Mouse (Mus musculus) thymus, postnatal 10 days (tissue): ENCODE results near the gene Hps1.
A peak's percentile ranks its signal among the peaks of the same experiment; 100 is the strongest.

Experiments used
- DNase-seq, 2 experiments: peaks; one replicate each; pipeline ENCODE4 v3.0.0; 2021; ENCODE audit warnings: low spot score in 2 of 2

The Hps1 gene

GRCm38 (mm10) chr19:42755148-42755870, 24.5 kb downstream of the Hps1 start:
- DNase-seq, result no peak

DNA sequence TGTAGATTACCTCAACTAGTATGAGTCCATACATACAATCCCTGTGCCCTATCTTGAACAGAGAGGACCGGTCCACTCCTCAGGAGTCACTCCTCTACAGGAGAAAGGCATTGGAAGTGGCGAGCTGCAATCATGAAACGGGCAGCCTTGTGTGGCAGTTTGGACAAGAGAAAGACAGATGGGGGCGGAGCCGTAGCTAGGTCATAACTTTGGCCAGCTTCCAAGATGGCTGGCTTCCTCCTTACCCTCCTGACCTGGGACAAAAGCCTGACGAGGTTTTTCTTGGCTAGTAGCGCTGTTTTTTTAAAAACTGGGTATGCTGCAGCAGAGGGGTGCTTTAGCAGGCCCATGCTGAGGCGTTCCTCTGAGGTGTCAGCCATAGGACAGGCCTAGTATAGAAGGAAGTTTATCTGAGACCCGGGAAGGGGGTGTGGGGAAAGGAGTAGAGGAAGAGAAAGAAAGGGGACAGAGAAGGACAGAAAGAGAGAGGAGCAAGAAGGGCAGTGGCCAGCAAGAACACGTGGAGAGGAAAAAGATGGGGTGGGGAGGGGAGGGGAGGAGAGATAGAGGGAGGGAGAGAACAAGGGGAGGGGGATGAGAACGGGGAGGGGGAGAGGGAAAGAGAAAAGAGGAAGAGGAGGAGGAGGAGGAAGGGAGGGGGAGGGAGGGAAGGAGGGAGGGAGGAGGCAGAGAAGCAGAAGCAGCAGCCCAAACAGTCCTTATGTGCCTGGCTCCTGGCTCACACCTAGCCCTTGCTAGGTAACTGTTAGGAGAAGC, 26.4 kb downstream of the Hps1 start:
- no peak for DNase-seq

- no peak for DNase-seq
Observed at GRCm38 (mm10) chr19:42752363-42752931, 27.3 kb downstream of the Hps1 start, which contains the start of gene Pyroxd2. Gene Pyroxd2, minus strand, starts transcription at chr19:42752775.

GRCm38 (mm10) chr19:42750196-42750595, 29.6 kb downstream of the Hps1 start:
- no peak for DNase-seq

DNA sequence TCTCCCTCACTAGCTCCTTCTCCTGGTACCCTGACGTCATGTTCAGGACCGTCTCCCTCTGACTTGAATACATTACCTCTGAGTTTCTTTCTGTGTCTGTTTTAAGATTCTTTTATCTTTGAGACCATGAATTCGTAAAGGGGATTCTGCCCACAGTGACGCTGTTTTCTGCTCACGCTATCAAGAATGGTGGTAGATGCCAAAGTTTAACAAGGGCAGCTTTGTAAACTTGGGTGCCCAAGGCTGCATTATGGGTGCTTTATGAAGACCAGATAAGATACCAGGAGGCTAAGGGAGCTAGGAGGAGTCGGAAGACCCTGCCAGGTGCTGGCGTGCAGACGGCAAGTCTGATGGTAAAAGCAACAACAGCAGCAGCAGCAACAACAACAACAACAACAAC, 33.1 kb downstream of the Hps1 start:
- no peak for DNase-seq

GRCm38 (mm10) chr19:42745869-42746224, 33.9 kb downstream of the Hps1 start:
- no peak for DNase-seq

DNA sequence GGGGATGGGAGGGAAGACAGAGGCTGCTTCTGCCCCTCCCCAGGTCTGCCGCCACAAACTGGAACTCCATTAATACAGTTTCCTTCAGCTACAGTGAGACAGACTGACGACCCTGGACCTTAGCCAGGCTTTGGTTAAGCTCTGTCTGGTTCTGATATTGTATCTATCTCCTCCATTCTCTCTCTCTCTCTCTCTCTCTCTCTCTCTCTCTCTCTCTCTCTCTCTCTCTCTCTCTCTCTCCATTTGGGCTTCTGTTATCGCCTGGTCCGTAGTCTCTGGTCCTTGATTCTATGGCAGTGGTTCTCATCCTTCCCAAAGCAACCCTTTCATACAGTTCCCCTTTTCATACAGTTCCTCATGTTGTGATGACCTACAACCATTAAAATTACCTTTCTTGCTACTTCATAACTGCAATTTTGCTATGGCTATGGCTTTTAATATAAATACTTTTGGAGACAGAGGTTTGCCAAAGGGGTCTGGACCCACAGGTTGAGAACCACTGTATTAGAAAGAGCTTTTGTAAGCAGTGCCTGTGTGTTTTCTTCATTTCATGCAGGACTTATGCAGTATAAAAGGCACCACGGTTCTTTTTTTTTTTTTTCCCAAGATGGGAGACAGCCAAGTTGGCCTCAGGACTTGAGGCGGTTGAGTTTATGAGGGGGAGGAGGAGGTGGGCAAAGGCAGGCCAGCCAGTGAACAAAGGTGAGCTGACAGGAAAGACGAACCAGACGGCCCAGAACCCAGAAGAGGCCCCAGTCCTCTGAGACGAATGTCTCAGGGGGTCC, 34.5 kb downstream of the Hps1 start:
- no peak for DNase-seq

GRCm38 (mm10) chr19:42744162-42744586, 35.6 kb downstream of the Hps1 start:
- DNase-seq, result no peak

GRCm38 (mm10) chr19:42743261-42743660, 36.5 kb downstream of the Hps1 start:
- no peak for DNase-seq

DNA sequence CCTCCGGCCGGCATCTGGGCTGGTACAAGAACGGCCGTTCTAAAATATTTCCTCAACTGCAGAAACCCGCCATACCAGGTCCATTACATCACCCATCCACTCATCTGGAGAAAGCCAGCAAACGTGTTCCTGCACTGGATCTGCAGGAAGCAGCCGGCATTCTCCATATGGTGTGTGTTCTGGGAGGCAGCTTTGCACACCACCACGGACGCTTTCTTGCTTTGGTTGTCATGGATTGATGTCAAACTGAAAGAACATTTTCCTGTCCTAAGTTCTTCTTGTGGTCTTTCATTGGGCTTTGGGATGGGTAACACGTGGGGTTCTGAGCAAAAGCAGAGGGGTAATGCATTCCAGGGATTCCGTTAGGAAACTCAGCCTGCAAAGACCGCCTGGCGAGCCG, 37.9 kb downstream of the Hps1 start:
- DNase-seq, result no peak

DNA sequence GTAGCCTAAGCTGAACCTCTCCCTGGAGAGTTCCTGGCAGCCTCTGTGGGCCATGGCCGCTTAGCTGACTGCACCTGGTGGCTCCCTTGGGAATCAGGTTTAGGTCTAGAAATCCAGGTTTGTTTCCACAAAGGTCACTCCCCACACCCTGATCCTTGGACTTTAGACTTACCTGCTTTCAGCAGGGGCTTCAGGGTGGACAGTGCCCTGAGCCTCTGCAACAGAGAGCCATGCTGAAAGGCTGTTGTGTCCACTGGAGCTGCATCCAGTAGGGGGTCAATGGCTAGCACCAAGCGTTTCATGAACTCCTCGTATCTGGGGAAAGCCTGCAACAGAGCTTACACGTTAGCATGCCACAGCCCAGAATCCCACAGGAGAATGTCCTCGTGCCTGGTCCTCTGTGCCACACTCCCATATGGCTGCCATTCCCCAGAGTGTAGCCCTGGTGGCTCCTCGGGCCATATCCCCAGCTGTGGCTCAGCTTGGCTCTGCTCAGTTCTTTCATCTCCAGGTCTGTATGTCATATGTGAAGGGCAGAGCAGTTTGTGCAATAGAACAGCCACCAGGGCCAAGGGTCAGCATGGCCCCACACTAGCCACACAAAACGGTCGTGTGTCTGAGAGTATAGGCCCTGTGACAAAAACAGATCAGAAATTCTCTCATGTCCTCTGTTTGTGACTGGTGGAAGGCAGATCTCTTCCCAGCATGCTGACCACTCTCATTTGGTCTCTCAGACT, 39.4 kb downstream of the Hps1 start:
- DNase-seq, result no peak

DNA sequence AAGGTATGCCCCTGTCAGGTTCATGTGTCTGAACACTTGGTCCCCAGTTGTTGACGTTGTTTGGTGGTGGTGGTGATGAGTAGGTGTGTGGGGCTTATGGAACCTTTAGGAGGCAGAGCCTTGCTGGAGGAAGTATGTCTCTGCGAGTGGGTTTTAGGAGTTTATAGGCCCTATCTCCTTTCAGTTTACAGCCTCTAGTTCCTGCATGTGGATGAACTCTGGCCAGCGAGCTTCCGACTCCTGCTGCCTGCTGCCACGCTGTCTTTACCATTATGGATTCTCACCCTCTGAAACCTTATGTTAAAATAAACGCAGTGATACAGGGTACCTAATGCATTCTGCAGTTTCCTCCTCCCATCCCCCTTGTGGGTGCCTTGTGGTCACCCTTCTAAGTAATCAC, 40.0 kb downstream of the Hps1 start:
- DNase-seq, result no peak

- no peak for DNase-seq
Observed at GRCm38 (mm10) chr19:42737753-42738152, 42.0 kb downstream of the Hps1 start.

DNA sequence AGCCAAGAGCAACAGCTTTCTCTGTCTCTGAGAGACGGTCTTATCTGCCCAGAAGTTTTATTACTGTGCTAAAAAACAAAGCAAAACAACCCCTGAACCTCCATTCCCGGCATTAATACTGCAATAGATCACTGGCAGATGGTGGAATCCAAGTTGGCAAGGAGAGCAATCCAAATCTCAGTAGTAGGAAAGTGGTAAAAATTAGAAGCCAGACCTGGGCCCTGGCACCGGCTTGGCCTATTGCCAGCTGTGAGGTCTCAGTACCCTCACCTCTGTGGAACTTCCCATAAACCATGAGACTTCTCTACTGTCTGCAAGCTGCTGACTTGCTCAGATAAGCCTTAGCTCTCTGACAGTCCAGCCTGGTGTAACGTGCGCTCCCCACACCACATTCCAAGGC, 44.8 kb downstream of the Hps1 start:
- no peak for DNase-seq

- DNase-seq, result no peak
Observed at GRCm38 (mm10) chr19:42727424-42727823, 52.4 kb downstream of the Hps1 start.

DNA sequence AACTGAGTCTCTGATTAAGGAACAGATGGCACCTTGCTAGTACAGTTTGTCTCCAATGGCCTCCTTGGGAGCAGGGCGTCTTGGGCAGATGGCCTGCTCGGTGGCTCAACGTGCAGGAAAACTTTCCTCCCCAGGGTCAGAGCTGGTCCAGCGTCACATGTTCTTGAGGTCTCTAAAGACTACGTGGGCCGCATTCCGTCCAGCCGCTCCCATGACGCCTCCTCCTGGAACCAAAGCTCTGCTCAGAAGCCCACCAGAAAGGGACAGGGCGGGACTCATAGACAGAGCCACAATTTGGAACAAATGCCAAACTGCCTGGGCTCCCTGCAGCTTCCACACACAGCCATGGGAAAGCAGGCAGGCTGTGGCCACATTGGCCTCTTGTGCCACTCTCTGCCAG, 53.0 kb downstream of the Hps1 start:
- DNase-seq, result no peak

- DNase-seq, result no peak
Observed at GRCm38 (mm10) chr19:42725973-42726350, 53.8 kb downstream of the Hps1 start.

- DNase-seq, result peak in 1 of 2 experiments; percentile 11
Observed at GRCm38 (mm10) chr19:42725056-42725972, 54.5 kb downstream of the Hps1 start.

- no peak for DNase-seq
Observed at GRCm38 (mm10) chr19:42723302-42723701, 56.5 kb downstream of the Hps1 start.

DNA sequence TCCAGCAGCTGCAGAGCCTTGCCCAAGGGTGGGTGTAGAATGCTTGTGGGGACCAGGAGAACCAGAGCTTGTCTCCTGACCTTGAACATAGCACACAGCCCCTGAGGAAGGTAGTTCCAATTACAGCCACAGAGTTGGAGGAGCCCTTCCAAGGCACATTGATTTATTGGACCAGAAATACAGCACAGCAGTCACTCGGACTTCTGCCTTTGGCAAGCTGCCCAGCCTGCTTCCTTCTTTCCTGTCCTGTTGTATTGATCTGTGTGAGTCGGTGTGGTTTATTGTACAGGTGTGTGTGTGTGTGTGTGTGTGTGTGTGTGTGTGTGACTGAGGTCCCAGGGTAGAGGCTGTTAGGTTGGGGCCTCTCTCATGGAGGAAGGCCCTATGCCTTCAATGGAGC, 57.3 kb downstream of the Hps1 start:
- no peak for DNase-seq
